Mouse (Mus musculus): ENCODE data around the gene Szt2.

The Szt2 gene

GRCm38 (mm10) chr4:118356738-118357137, 52.3 kb downstream of the Szt2 start:
- DNase-seq, result no peak

GRCm38 (mm10) chr4:118354289-118354688, 54.8 kb downstream of the Szt2 start:
- no peak for DNase-seq

GRCm38 (mm10) chr4:118353689-118354088, 55.4 kb downstream of the Szt2 start:
- DNase-seq, result no peak

GRCm38 (mm10) chr4:118351828-118352227, 57.2 kb downstream of the Szt2 start:
- no peak for DNase-seq

GRCm38 (mm10) chr4:118350864-118351263, 58.2 kb downstream of the Szt2 start:
- DNase-seq, result no peak

- no peak for DNase-seq
These were observed 61.4 kb downstream of the Szt2 start for GRCm38 (mm10) chr4:118347529-118348309.

- no peak for DNase-seq
These were observed 67.6 kb downstream of the Szt2 start for GRCm38 (mm10) chr4:118341447-118341846.

- DNase-seq, result peak; percentile 12
These were observed 72.4 kb downstream of the Szt2 start for GRCm38 (mm10) chr4:118336658-118337057.

GRCm38 (mm10) chr4:118335991-118336390, 73.1 kb downstream of the Szt2 start:
- no peak for DNase-seq

GRCm38 (mm10) chr4:118331777-118332176, 77.3 kb downstream of the Szt2 start:
- DNase-seq, result no peak

- DNase-seq, result no peak
These were observed 82.6 kb downstream of the Szt2 start for GRCm38 (mm10) chr4:118326476-118326875.

- no peak for DNase-seq
These were observed 88.4 kb downstream of the Szt2 start for GRCm38 (mm10) chr4:118320636-118321035.

GRCm38 (mm10) chr4:118319706-118320344, 89.2 kb downstream of the Szt2 start:
- no peak for DNase-seq

GRCm38 (mm10) chr4:118316662-118317061, 92.4 kb downstream of the Szt2 start:
- DNase-seq, result no peak

- DNase-seq, result no peak
These were observed 93.8 kb downstream of the Szt2 start for GRCm38 (mm10) chr4:118315286-118315685.

All from cerebellum, adult 9-10 months (tissue).